Mouse (Mus musculus): ENCODE results near the gene Gm20388. TPM values are rescaled to one million over a fixed set of nuclear protein-coding genes. Genes with fewer than 3 reads are reported as not detected.

Gene Gm20388
- polyA plus RNA-seq, 1 experiment = not detected

- Histone ChIP-seq H3K4me1 (ENCODE audit: control insufficient read depth, insufficient read depth, low read length) (peaks cover 21% of the 10 kb centered on the region), H3K27ac (ENCODE audit: insufficient read depth, low read depth, low read length) (no peak overlapping the region), H3K4me3 (ENCODE audit: insufficient read depth, low read depth, low read length) (no peak overlapping the region)
- no peak for TF ChIP-seq CTCF (IDR thresholded peaks at IDR 0.05; ENCODE audit: insufficient read depth, low read depth, low read length)
- no peak for TF ChIP-seq POLR2A (IDR thresholded peaks at IDR 0.05; ENCODE audit: insufficient read depth, low read depth, low read length)
- WGBS = 86% methylated on average over 8 of the region's 8 CpGs
These were observed 660.9 kb downstream of the Gm20388 start for GRCm38 (mm10) chr8:120571561-120571960.

- Histone ChIP-seq H3K27ac (ENCODE audit: insufficient read depth, low read depth, low read length) (no peak overlapping the region), H3K4me3 (ENCODE audit: insufficient read depth, low read depth, low read length) (no peak overlapping the region), H3K4me1 (ENCODE audit: control insufficient read depth, insufficient read depth, low read length) (peaks cover 21% of the 10 kb centered on the region)
- WGBS = 70% methylated on average over 21 of the region's 21 CpGs
- TF ChIP-seq CTCF (IDR thresholded peaks at IDR 0.05; ENCODE audit: insufficient read depth, low read depth, low read length) (no peak), POLR2A (IDR thresholded peaks at IDR 0.05; ENCODE audit: insufficient read depth, low read depth, low read length) (no peak)
These were observed 661.9 kb downstream of the Gm20388 start for GRCm38 (mm10) chr8:120572534-120572933.

- H3K27ac ChIP-seq (ENCODE audit: insufficient read depth, low read depth, low read length) = no peak overlapping the region
- peaks cover 18% of the 10 kb centered on the region for H3K4me1 ChIP-seq (ENCODE audit: control insufficient read depth, insufficient read depth, low read length)
- H3K4me3 ChIP-seq (ENCODE audit: insufficient read depth, low read depth, low read length) = no peak overlapping the region
- 76% methylated on average over 11 of the region's 11 CpGs for WGBS
- TF ChIP-seq CTCF (IDR thresholded peaks at IDR 0.05; ENCODE audit: insufficient read depth, low read depth, low read length) (no peak), POLR2A (IDR thresholded peaks at IDR 0.05; ENCODE audit: insufficient read depth, low read depth, low read length) (no peak)
These were observed 663.2 kb downstream of the Gm20388 start for GRCm38 (mm10) chr8:120573866-120574265.

DNA sequence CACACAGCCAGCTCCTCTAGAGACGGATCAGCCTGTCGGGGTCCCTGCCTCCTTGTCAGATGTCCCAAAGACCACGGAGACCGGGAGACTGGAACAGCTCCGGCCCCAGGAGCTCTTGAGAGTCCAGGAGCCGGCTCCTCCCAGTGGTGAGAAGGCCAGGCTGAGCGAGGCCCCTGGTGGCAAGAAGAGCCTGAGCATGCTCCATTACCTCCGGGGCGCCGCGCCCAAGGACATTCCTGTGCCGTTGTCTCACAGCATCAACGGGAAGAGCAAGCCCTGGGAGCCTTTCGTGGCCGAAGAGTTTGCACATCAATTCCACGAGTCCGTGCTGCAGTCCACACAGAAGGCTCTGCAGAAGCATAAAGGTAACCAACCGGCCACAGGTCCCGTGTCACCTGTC, 664.3 kb downstream of the Gm20388 start:
- Histone ChIP-seq H3K4me1 (ENCODE audit: control insufficient read depth, insufficient read depth, low read length) (peaks cover 10% of the 10 kb centered on the region), H3K27ac (ENCODE audit: insufficient read depth, low read depth, low read length) (no peak overlapping the region), H3K4me3 (ENCODE audit: insufficient read depth, low read depth, low read length) (no peak overlapping the region)
- WGBS = 77% methylated on average over 19 of the region's 19 CpGs
- no peak for TF ChIP-seq CTCF (IDR thresholded peaks at IDR 0.05; ENCODE audit: insufficient read depth, low read depth, low read length)
- TF ChIP-seq POLR2A (IDR thresholded peaks at IDR 0.05; ENCODE audit: insufficient read depth, low read depth, low read length) = no peak

DNA sequence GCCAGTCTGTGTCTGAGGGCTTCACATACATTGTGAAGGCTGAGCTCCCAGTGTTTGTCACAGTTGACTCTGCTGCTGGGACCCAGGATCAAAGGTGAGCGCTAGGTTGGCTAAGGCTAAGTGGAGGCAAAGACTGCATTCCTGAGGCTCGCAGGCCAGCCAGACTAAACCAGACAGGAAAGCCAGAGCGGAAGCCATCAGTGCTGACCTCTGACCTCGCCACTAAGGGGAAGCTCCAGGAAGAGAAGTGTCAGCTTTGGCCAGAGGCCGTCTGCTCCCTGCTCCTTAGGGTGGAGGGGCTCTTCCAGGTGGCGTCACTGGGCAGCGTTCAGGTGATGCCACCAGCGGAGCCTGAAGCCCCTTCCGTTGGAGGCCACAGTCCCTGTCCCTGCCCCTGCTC, 665.2 kb downstream of the Gm20388 start:
- H3K4me3 ChIP-seq (ENCODE audit: insufficient read depth, low read depth, low read length) = no peak overlapping the region
- H3K27ac ChIP-seq (ENCODE audit: insufficient read depth, low read depth, low read length) = no peak overlapping the region
- WGBS = 89% methylated on average over 9 of the region's 9 CpGs
- TF ChIP-seq CTCF (IDR thresholded peaks at IDR 0.05; ENCODE audit: insufficient read depth, low read depth, low read length) (no peak), POLR2A (IDR thresholded peaks at IDR 0.05; ENCODE audit: insufficient read depth, low read depth, low read length) (no peak)
- H3K4me1 ChIP-seq (ENCODE audit: control insufficient read depth, insufficient read depth, low read length) = 0 out of 2 replicates have a peak, but pooled peaks cover 3% of the 10 kb centered on the region

DNA sequence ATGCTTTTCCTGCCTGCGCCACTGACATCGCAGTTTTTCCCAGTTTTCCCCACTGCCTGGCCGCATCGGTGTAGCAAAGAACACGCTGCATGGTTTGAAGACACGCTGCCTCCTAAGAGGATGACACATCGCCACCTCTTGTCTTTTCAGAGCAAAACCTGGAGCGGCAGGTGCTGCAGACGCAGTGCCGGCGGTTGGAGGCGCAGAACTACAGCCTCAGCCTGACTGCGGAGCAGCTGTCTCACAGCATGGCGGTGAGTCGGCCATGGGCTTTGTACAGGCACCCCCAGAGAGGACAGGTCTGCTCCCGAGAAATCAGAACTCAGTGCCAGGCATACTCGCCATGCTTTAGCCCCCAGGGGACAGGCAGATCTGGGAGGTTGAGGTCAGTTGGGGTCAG, 667.2 kb downstream of the Gm20388 start:
- Histone ChIP-seq H3K27ac (ENCODE audit: insufficient read depth, low read depth, low read length) (no peak overlapping the region), H3K4me1 (ENCODE audit: control insufficient read depth, insufficient read depth, low read length) (no peaks in the 10 kb centered on the region), H3K4me3 (ENCODE audit: insufficient read depth, low read depth, low read length) (no peak overlapping the region)
- 82% methylated on average over 17 of the region's 17 CpGs for WGBS
- TF ChIP-seq POLR2A (IDR thresholded peaks at IDR 0.05; ENCODE audit: insufficient read depth, low read depth, low read length) (no peak), CTCF (IDR thresholded peaks at IDR 0.05; ENCODE audit: insufficient read depth, low read depth, low read length) (no peak)

- no peak overlapping the region for H3K27ac ChIP-seq (ENCODE audit: insufficient read depth, low read depth, low read length)
These were observed 669.8 kb downstream of the Gm20388 start for GRCm38 (mm10) chr8:120580336-120581000.

GRCm38 (mm10) chr8:120581329-120581728, 670.7 kb downstream of the Gm20388 start:
- no peak overlapping the region for H3K4me3 ChIP-seq (ENCODE audit: insufficient read depth, low read depth, low read length)
- H3K4me1 ChIP-seq (ENCODE audit: control insufficient read depth, insufficient read depth, low read length) = 0 out of 2 replicates have a peak, but pooled peaks cover 3% of the 10 kb centered on the region
- TF ChIP-seq POLR2A (IDR thresholded peaks at IDR 0.05; ENCODE audit: insufficient read depth, low read depth, low read length) = no peak
- WGBS = 82% methylated on average over 12 of the region's 12 CpGs
- H3K27ac ChIP-seq (ENCODE audit: insufficient read depth, low read depth, low read length) = no peak overlapping the region

More at GRCm38 (mm10) chr8:120580336-120581000, 669.8 kb downstream of the Gm20388 start:
- no peak for TF ChIP-seq CTCF (IDR thresholded peaks at IDR 0.05; ENCODE audit: insufficient read depth, low read depth, low read length)
- no peak for TF ChIP-seq POLR2A (IDR thresholded peaks at IDR 0.05; ENCODE audit: insufficient read depth, low read depth, low read length)
- 90% methylated on average over 8 of the region's 8 CpGs for WGBS
- no peak overlapping the region for H3K4me3 ChIP-seq (ENCODE audit: insufficient read depth, low read depth, low read length)
- 0 out of 2 replicates have a peak, but pooled peaks cover 3% of the 10 kb centered on the region for H3K4me1 ChIP-seq (ENCODE audit: control insufficient read depth, insufficient read depth, low read length)

DNA sequence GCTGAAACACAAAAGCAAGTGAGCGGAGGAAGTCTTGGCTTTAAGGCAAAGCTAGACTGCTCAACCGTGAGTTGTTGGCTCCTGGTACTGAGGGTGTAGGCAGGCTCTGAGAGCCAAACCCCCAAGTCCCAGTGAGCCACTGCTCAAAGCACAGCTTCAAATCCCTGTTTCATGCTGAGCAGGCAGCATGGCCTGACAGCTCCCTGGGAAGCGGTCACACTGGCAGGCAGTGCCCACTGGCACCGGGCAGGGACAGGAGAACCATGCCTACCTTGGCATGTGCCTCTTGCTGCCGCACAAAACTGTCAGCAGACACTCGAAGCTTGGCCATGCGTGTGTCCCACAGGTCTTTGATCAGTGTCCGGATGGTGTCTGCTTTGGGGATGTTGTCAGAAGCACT, 671.2 kb downstream of the Gm20388 start:
- no peak overlapping the region for H3K27ac ChIP-seq (ENCODE audit: insufficient read depth, low read depth, low read length)
- H3K4me3 ChIP-seq (ENCODE audit: insufficient read depth, low read depth, low read length) = no peak overlapping the region
- 0 out of 2 replicates have a peak, but pooled peaks cover 3% of the 10 kb centered on the region for H3K4me1 ChIP-seq (ENCODE audit: control insufficient read depth, insufficient read depth, low read length)
- no peak for TF ChIP-seq POLR2A (IDR thresholded peaks at IDR 0.05; ENCODE audit: insufficient read depth, low read depth, low read length)
- no peak for TF ChIP-seq CTCF (IDR thresholded peaks at IDR 0.05; ENCODE audit: insufficient read depth, low read depth, low read length)
- WGBS = 66% methylated on average over 8 of the region's 8 CpGs

Data from olfactory bulb, adult 2 months (tissue).